Mouse (Mus musculus) kidney, adult 8-10 months (tissue): Measurements from ENCODE around the gene Scn5a.

Experiments used
- DNase-seq, 2 experiments: peaks; one replicate each; pipeline ENCODE4 v3.0.0; 2022

Gene Scn5a

GRCm38 (mm10) chr9:119445737-119446136 is 133.1 kb downstream of the Scn5a start:
- DNase-seq = no peak

- DNase-seq = peak; percentile 96 to 97
These were observed 133.9 kb downstream of the Scn5a start, which contains the start of gene Exog for GRCm38 (mm10) chr9:119444738-119445429. Gene Exog (plus strand): TSS chr9:119444943.

- no peak for DNase-seq
These were observed 140.3 kb downstream of the Scn5a start for GRCm38 (mm10) chr9:119438498-119439000.

- no peak for DNase-seq
These were observed 140.8 kb downstream of the Scn5a start for GRCm38 (mm10) chr9:119438065-119438464.

GRCm38 (mm10) chr9:119435855-119436254 is 143.0 kb downstream of the Scn5a start:
- no peak for DNase-seq
